Mouse (Mus musculus): ENCODE measurements around the gene Ptgds. TPM values are rescaled to one million over a fixed set of nuclear protein-coding genes. Genes with fewer than 3 reads are reported as not detected.
A peak's percentile ranks its signal among the peaks of the same experiment; 100 is the strongest.

Gene Ptgds
- polyA plus RNA-seq, 1 experiment from 2014 or later = 6.1 TPM

DNA sequence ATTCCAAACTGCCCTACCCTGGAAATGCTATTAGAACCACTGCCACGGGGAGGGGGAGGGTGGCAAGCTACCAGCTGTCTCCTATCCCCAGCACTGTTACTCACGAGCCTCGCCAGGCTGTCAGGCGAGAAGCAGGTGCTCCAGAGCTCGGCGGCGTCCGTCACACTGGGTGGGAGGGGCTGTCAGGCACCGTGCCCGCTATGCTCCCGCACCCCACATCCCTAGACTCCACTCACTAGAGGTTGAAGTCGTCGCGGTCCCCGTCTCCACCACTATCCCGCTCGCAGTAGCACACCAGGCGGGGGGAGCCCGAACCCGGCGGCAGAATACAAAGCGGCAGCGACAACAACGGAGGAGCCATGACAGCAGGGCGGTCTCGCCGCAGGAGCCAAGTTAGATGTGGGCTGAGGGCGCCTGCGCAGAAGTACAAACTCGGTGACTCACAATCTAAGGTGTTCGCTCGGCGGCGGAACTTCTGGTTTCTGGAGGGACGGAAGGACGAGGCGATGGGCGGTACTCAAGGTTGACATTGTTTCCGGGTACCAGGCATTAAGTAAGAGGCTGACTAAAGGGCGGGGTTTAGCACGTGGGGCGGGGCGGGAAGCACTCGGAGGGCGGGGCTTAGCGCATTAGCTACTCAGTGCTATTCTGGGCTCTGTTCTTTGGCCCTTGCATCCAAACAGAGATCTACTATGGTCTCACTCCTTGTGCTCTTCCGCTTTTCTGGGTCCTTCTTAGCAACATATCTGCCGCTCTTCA lies 9.1 kb downstream of the Ptgds start, which contains the start of gene Paxx:
Paxx (minus strand) TSS at position 544 of the 759 bp plus-strand sequence.
- H3K27ac ChIP-seq (ENCODE audit: low read length) = peak within 1 kb of the TSS; percentile 93
- under 1% methylated on average over 48 of the region's 48 CpGs for WGBS
- ATAC-seq = peak; percentile 78

DNA sequence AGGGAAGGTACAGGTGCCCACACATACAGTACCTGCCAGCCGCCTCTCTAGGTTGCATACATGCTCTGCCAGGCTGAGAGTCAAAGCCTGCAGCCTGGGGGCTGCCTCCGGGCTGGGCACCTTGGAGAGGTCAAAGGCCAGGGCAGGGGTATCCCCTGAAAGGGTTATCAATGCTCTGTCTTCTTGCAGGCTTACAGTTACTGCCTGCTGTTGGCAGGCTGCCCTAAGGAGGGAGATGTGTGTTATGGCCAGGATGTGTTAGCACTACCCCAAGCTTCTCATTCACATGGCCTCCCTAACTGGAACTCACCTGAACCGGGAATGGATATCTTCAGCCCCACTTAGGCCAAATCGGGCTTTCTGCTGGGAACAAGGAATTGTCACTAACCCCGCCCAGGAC lies 9.7 kb downstream of the Ptgds start:
- H3K4me2 ChIP-seq (replicated peaks; ENCODE audit: low read depth, low read length) = peak overlapping the region; percentile 76
- DNase-seq (ENCODE audit: low spot score) (no peak), ATAC-seq (no peak)
- no peak for TF ChIP-seq EP300 (IDR thresholded peaks at IDR 0.05)
- WGBS = 30% methylated on average over 5 of the region's 5 CpGs
- peak overlapping the region; percentile 68 for H3K4me3 ChIP-seq (ENCODE audit: low read depth, low read length)
- no peaks in the 10 kb centered on the region for H3K36me3 ChIP-seq (ENCODE audit: insufficient read depth, low read length)
- peak overlapping the region; percentile 54 for H3K9ac ChIP-seq (replicated peaks; ENCODE audit: low read depth)
- no peaks in the 10 kb centered on the region for H3K9me3 ChIP-seq (ENCODE audit: low read length)
- H3K4me1 ChIP-seq (ENCODE audit: insufficient read depth, low read depth, low read length) = peaks cover 8% of the 10 kb centered on the region; the same call in 1 of the 2 replicates
- H3K27me3 ChIP-seq (replicated peaks; ENCODE audit: insufficient read depth, low read length) = no peaks in the 10 kb centered on the region
- H3K27ac ChIP-seq (ENCODE audit: low read length) = peak overlapping the region; percentile 93

More for the DNA sequence above, 9.1 kb downstream of the Ptgds start, which contains the start of gene Paxx:
- H3K9ac ChIP-seq (replicated peaks; ENCODE audit: low read depth) = peak within 1 kb of the TSS; percentile 54
- peak within 1 kb of the TSS; percentile 76 for H3K4me2 ChIP-seq (replicated peaks; ENCODE audit: low read depth, low read length)
- peak within 1 kb of the TSS; percentile 68 for H3K4me3 ChIP-seq (ENCODE audit: low read depth, low read length)
- H3K9me3 ChIP-seq (ENCODE audit: low read length) = no peaks in the 10 kb centered on the region
- peak; percentile 100 for DNase-seq (ENCODE audit: low spot score)
- H3K36me3 ChIP-seq (ENCODE audit: insufficient read depth, low read length) = no peaks in the 10 kb centered on the region
- H3K4me1 ChIP-seq (ENCODE audit: insufficient read depth, low read depth, low read length) = peaks cover 8% of the 10 kb centered on the region; the same call in 1 of the 2 replicates
- H3K27me3 ChIP-seq (replicated peaks; ENCODE audit: insufficient read depth, low read length) = no peaks in the 10 kb centered on the region
- TF ChIP-seq EP300 (IDR thresholded peaks at IDR 0.05) = peak; percentile 59
- TF ChIP-seq CTCF (IDR thresholded peaks at IDR 0.05) = no peak

DNA sequence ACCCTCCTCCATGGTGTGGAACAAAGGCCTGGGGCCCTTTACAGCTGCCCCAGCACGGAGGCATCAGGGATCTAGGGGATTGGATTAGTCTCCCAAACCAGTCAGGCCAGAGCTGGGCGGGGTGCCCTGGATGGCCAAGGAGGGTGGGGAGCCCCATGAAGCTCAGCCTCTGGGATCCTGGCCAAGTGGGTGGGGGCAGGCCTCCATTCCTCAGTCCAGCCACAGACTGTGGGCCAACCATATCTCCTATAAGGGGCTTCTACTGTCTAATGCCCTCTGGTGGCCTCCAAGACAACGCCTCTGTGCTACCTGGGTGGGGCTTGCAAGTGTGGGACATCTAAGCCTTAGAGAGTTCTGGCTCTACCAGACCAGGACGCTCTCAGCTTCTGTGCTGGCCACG lies 10.9 kb downstream of the Ptgds start:
- Histone ChIP-seq H3K9ac (replicated peaks; ENCODE audit: low read depth) (no peak overlapping the region), H3K36me3 (ENCODE audit: insufficient read depth, low read length) (no peaks in the 10 kb centered on the region), H3K4me1 (ENCODE audit: insufficient read depth, low read depth, low read length) (peaks cover 8% of the 10 kb centered on the region; the same call in 1 of the 2 replicates), H3K27ac (ENCODE audit: low read length) (peak overlapping the region; percentile 96), H3K4me3 (ENCODE audit: low read depth, low read length) (no peak overlapping the region), H3K27me3 (replicated peaks; ENCODE audit: insufficient read depth, low read length) (no peaks in the 10 kb centered on the region), H3K9me3 (ENCODE audit: low read length) (no peaks in the 10 kb centered on the region), H3K4me2 (replicated peaks; ENCODE audit: low read depth, low read length) (peak overlapping the region; percentile 76)
- TF ChIP-seq EP300 (IDR thresholded peaks at IDR 0.05) (0 out of 2 replicates have a peak, but pooled peaks have one; percentile 19), CTCF (IDR thresholded peaks at IDR 0.05) (peak; percentile 54)
- ATAC-seq (peak; percentile 45), DNase-seq (ENCODE audit: low spot score) (peak; percentile 87)
- 41% methylated on average over 5 of the region's 5 CpGs for WGBS

DNA sequence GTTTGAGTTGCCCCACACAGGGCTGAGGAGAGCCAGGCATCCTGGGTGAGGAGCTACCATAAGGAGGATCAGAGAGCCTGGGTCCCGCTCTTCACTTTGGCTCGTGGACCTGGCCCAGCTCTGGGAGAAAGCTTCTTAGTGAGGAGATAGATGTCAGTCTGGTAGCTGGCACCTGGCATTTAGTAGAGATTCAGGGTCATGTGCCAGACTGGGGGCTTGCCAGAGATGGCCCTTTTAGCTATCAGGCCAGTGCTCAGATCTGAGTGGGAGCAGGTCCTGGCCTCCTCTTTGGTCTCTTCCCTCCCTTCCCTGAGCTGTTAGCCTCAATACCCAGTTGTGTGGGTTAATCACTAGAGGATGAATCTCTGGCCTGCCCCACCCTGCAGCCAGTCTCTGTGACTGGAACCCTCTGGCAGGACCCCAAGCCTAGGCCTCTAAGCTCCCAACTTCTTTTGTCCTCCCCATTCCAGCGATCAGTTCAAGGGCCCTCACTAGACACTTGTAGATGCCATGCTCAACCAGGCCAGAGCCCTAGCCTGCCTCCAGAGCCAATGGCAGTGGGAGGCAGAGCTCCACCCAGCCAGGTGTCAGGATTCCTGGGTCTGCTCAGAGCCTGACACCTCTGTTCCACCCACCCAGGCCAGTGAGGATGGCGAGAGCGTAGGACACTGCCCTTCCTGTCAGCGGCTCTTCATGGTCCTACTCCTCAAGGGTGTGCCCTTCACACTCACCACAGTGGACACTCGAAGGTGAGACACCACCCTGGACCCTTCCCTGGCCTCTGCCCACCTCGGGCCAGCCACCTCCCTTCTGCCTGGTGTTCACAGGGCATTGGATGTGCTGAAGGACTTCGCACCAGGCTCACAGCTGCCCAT lies 12.6 kb downstream of the Ptgds start:
- WGBS = 65% methylated on average over 9 of the region's 9 CpGs
- no peaks in the 10 kb centered on the region for H3K9me3 ChIP-seq (ENCODE audit: low read length)
- peak overlapping the region; percentile 96 for H3K27ac ChIP-seq (ENCODE audit: low read length)
- H3K4me1 ChIP-seq (ENCODE audit: insufficient read depth, low read depth, low read length) = peaks cover 8% of the 10 kb centered on the region; the same call in 1 of the 2 replicates
- DNase-seq (ENCODE audit: low spot score) (peak; percentile 93), ATAC-seq (peak; percentile 64)
- TF ChIP-seq EP300 (IDR thresholded peaks at IDR 0.05) (peak; percentile 92), CTCF (IDR thresholded peaks at IDR 0.05) (no peak)
- peak overlapping the region; percentile 63 for H3K9ac ChIP-seq (replicated peaks; ENCODE audit: low read depth)
- H3K27me3 ChIP-seq (replicated peaks; ENCODE audit: insufficient read depth, low read length) = no peaks in the 10 kb centered on the region
- H3K4me3 ChIP-seq (ENCODE audit: low read depth, low read length) = peak overlapping the region; percentile 34
- no peaks in the 10 kb centered on the region for H3K36me3 ChIP-seq (ENCODE audit: insufficient read depth, low read length)
- peak overlapping the region; percentile 54 for H3K4me2 ChIP-seq (replicated peaks; ENCODE audit: low read depth, low read length)

DNA sequence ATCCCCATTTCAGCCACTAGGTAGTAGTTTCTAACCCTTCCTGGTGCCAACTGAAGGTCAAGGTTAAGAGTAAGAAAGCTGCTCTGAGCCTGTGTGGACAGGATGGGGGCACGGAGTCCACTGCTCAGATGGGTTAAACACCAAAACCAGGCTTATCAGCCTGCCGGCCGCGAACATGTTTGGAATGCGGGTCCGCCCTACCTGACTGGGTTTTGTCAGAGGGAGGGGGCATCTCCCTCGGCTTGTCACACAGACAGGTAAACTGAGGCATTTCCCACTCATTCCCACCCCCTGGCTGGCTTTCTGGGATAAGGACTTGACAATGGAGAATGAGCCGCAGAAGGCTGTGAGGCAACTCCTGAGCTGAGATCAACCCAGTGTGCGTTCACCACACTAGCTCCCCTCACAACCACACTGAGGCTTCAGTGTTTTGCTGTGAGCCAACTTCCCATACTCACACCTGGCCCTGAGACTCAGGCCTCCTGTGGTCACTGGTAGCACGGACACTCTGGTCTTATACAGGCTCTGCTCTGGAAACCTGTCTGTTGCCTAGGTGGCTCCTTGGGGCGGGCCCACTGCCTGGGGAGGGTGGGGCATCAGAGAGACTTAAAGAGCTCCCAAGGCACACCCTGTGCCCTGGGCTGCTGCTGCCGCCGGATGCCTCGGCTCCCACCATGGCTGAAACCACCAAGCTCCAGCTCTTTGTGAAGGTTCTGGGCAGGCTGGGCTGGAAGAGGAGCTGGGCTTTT lies 13.5 kb downstream of the Ptgds start, which contains the start of gene Clic3:
Clic3 (plus strand) TSS at position 634 of the 749 bp plus-strand sequence.
- DNase-seq (ENCODE audit: low spot score) = peak; percentile 91
- WGBS = 32% methylated on average over 14 of the region's 14 CpGs
- peak within 1 kb of the TSS; percentile 54 for H3K4me2 ChIP-seq (replicated peaks; ENCODE audit: low read depth, low read length)
- H3K27ac ChIP-seq (ENCODE audit: low read length) = peak within 1 kb of the TSS; percentile 96
- no peaks in the 10 kb centered on the region for H3K36me3 ChIP-seq (ENCODE audit: insufficient read depth, low read length)
- H3K27me3 ChIP-seq (replicated peaks; ENCODE audit: insufficient read depth, low read length) = no peaks in the 10 kb centered on the region
- no peaks in the 10 kb centered on the region for H3K9me3 ChIP-seq (ENCODE audit: low read length)
- peak; percentile 63 for ATAC-seq
- H3K9ac ChIP-seq (replicated peaks; ENCODE audit: low read depth) = peak within 1 kb of the TSS; percentile 63
- TF ChIP-seq EP300 (IDR thresholded peaks at IDR 0.05) = 0 out of 2 replicates have a peak, but pooled peaks have one; percentile 33
- TF ChIP-seq CTCF (IDR thresholded peaks at IDR 0.05) = peak; percentile 26; the same call in 1 of the 2 replicates
- H3K4me3 ChIP-seq (ENCODE audit: low read depth, low read length) = peak within 1 kb of the TSS; percentile 34
- peaks cover 8% of the 10 kb centered on the region; the same call in 1 of the 2 replicates for H3K4me1 ChIP-seq (ENCODE audit: insufficient read depth, low read depth, low read length)

Measured in lung, postnatal 0 days (tissue).